Mouse (Mus musculus) lung, adult 2 months (tissue): ENCODE data around the gene Tead1. TPM values are rescaled to one million over a fixed set of nuclear protein-coding genes. Genes with fewer than 3 reads are reported as not detected.

Experiments used
- DNase-seq: peaks from one replicate; pipeline ENCODE4 v3.0.0; 2022
- H3K4me1 ChIP-seq: fragments of 200-500 bp; 2 replicates; pipeline ENCODE4 v1.6.1; 2011; ENCODE audit warnings: low read length; ENCODE audit not compliant: control insufficient read depth, insufficient read depth
- H3K4me3 ChIP-seq: fragments of 200-500 bp; replicated peaks from 2 replicates; pipeline ENCODE3; 2011; ENCODE audit warnings: low read depth, mild to moderate bottlenecking, control low read depth, low read length; ENCODE audit errors: extremely low read depth
- CTCF ChIP-seq: fragments of 200-500 bp; IDR thresholded peaks from 2 replicates; pipeline ENCODE4 v1.5.1; 2011; ENCODE audit warnings: mild to moderate bottlenecking, low read length, control low read depth; ENCODE audit not compliant: insufficient read depth
- POLR2A ChIP-seq: fragments of 200-500 bp; IDR thresholded peaks from 2 replicates; pipeline ENCODE4 v1.6.1; 2011; ENCODE audit warnings: low read depth, mild to moderate bottlenecking, control low read depth, low read length, borderline replicate concordance; ENCODE audit errors: extremely low read depth
- WGBS: fragments of 180-500 bp; shearing (Covaris S2); methylation state at CpG from one replicate; pipeline ENCODE4 v1.1.7; 2018; 5-methylcytosine and 5-hydroxymethylcytosine counted together
- polyA plus RNA-seq: library from polyadenylated mRNA; depleted of rRNA; stranded (reverse); fragments of >200 nt; gene quantifications from 2 replicates; pipeline ENCODE4 v1.2.3, GENCODE M21; 2012

The Tead1 gene
- polyA plus RNA-seq, 1 experiment, result 45.9 TPM

- 81% methylated on average over 6 of the region's 6 CpGs for WGBS
- TF ChIP-seq POLR2A (no peak), CTCF (no peak)
- DNase-seq, result no peak
- peaks cover 2% of the 10 kb centered on the region; the same call in 1 of the 2 replicates for H3K4me1 ChIP-seq
- no peak overlapping the region for H3K4me3 ChIP-seq
Observed at GRCm38 (mm10) chr7:112779636-112780035, 100.5 kb downstream of the Tead1 start.

GRCm38 (mm10) chr7:112780910-112781309 lies 101.8 kb downstream of the Tead1 start:
- no peaks in the 10 kb centered on the region for H3K4me1 ChIP-seq
- no peak overlapping the region for H3K4me3 ChIP-seq
- DNase-seq, result no peak
- TF ChIP-seq POLR2A (no peak), CTCF (no peak)
- 71% methylated on average over 6 of the region's 6 CpGs for WGBS

- DNase-seq, result no peak
- Histone ChIP-seq H3K4me3 (no peak overlapping the region), H3K4me1 (no peaks in the 10 kb centered on the region)
- 86% methylated on average over 8 of the region's 8 CpGs for WGBS
- TF ChIP-seq CTCF (no peak), POLR2A (no peak)
Observed at GRCm38 (mm10) chr7:112781987-112782386, 102.9 kb downstream of the Tead1 start.

GRCm38 (mm10) chr7:112784278-112784677 lies 105.2 kb downstream of the Tead1 start:
- DNase-seq, result no peak
- WGBS, result 94% methylated on average over 3 of the region's 3 CpGs
- no peak overlapping the region for H3K4me3 ChIP-seq
- H3K4me1 ChIP-seq, result peaks cover 6% of the 10 kb centered on the region; the same call in 1 of the 2 replicates
- TF ChIP-seq POLR2A (no peak), CTCF (no peak)

GRCm38 (mm10) chr7:112785271-112785670 lies 106.2 kb downstream of the Tead1 start:
- no peak overlapping the region for H3K4me3 ChIP-seq
- no peak for DNase-seq
- TF ChIP-seq CTCF (no peak), POLR2A (no peak)
- WGBS, result 80% methylated on average over 7 of the region's 7 CpGs
- H3K4me1 ChIP-seq, result peaks cover 6% of the 10 kb centered on the region; the same call in 1 of the 2 replicates

GRCm38 (mm10) chr7:112786556-112787225 lies 107.6 kb downstream of the Tead1 start:
- peak; percentile 65 for DNase-seq
- TF ChIP-seq POLR2A (no peak), CTCF (no peak)
- Histone ChIP-seq H3K4me3 (no peak overlapping the region), H3K4me1 (peaks cover 6% of the 10 kb centered on the region; the same call in 1 of the 2 replicates)
- WGBS, result 22% methylated on average over 7 of the region's 7 CpGs

- DNase-seq, result no peak
- Histone ChIP-seq H3K4me1 (peaks cover 6% of the 10 kb centered on the region; the same call in 1 of the 2 replicates), H3K4me3 (no peak overlapping the region)
- WGBS, result 52% methylated on average over 7 of the region's 7 CpGs
- TF ChIP-seq POLR2A (no peak), CTCF (no peak)
Observed at GRCm38 (mm10) chr7:112787281-112787680, 108.2 kb downstream of the Tead1 start.

- 34% methylated on average over 7 of the region's 7 CpGs for WGBS
- Histone ChIP-seq H3K4me3 (no peak overlapping the region), H3K4me1 (peaks cover 6% of the 10 kb centered on the region; the same call in 1 of the 2 replicates)
- peak; percentile 65 for DNase-seq
- TF ChIP-seq POLR2A, result no peak
- no peak for TF ChIP-seq CTCF
Observed at GRCm38 (mm10) chr7:112788321-112788751, 109.2 kb downstream of the Tead1 start.

- no peak for DNase-seq
- TF ChIP-seq POLR2A (no peak), CTCF (no peak)
- no peak overlapping the region for H3K4me3 ChIP-seq
- 76% methylated on average over 4 of the region's 4 CpGs for whole genome bisulfite sequencing
- peaks cover 6% of the 10 kb centered on the region; the same call in 1 of the 2 replicates for H3K4me1 ChIP-seq
Observed at GRCm38 (mm10) chr7:112789693-112790092, 110.6 kb downstream of the Tead1 start.

- TF ChIP-seq POLR2A (no peak), CTCF (no peak)
- no peak for DNase-seq
- WGBS, result 44% methylated on average over 2 of the region's 2 CpGs
- H3K4me1 ChIP-seq, result peaks cover 6% of the 10 kb centered on the region; the same call in 1 of the 2 replicates
- no peak overlapping the region for H3K4me3 ChIP-seq
Observed at GRCm38 (mm10) chr7:112790334-112790733, 111.2 kb downstream of the Tead1 start.
